Mouse (Mus musculus) erythroblast, embryonic 14.5 days (primary cell): ENCODE data around the gene Skap2.

ENCODE experiments used
- GATA1 ChIP-seq: IDR thresholded peaks from 2 replicates; pipeline ENCODE4 v1.6.1; 2012; ENCODE audit warnings: low read length, inconsistent platforms, mixed read lengths
- TAL1 ChIP-seq: IDR thresholded peaks from 3 replicates; pipeline ENCODE4 v1.6.1; 2012; ENCODE audit warnings: low read length, inconsistent platforms, mixed read lengths

GRCm38 (mm10) chr6:51999157-51999478 lies 13.2 kb downstream of the Skap2 start:
- TF ChIP-seq TAL1: no peak
- no peak for TF ChIP-seq GATA1
